Mouse (Mus musculus) ES-E14 (cell line): ENCODE results near the gene Fpr3. TPM values are rescaled to one million over a fixed set of nuclear protein-coding genes. Genes with fewer than 3 reads are reported as not detected.

Experiments
- DNase-seq: peaks from one replicate; pipeline ENCODE4 v3.0.0-alpha.2; 2013; ENCODE audit warnings: low read depth, low spot score
- H3K27ac ChIP-seq: 2 replicates; pipeline ENCODE4 v1.5.1; 2012; ENCODE audit warnings: low read depth, mild to moderate bottlenecking, low read length, moderate library complexity, mixed read lengths; ENCODE audit not compliant: poor library complexity, insufficient read depth, severe bottlenecking
- H3K36me3 ChIP-seq: 2 replicates; pipeline ENCODE4 v1.6.1; 2012; ENCODE audit warnings: mild to moderate bottlenecking, low read length, moderate library complexity, mixed read lengths; ENCODE audit not compliant: control insufficient read depth, poor library complexity, insufficient read depth, severe bottlenecking
- H3K4me1 ChIP-seq, 2 experiments: fragments of 150-350 bp in 1 of 2; sonication (generic) in 1 of 2; 2 replicates each; pipeline ENCODE4 v1.6.1; 2012; ENCODE audit warnings: low read length in 2 of 2, mild to moderate bottlenecking in 1 of 2, mixed read lengths in 1 of 2; ENCODE audit not compliant: control insufficient read depth in 2 of 2, insufficient read depth in 2 of 2, poor library complexity in 1 of 2
- H3K4me3 ChIP-seq, 2 experiments: fragments of 150-350 bp in 1 of 2; sonication (generic) in 1 of 2; 2 replicates each; pipeline ENCODE4 v1.5.1; 2012; ENCODE audit warnings: low read length in 2 of 2, low read depth in 1 of 2, mild to moderate bottlenecking in 1 of 2, mixed read lengths in 1 of 2; ENCODE audit not compliant: insufficient read depth in 1 of 2, poor library complexity in 1 of 2, severe bottlenecking in 1 of 2
- H3K9ac ChIP-seq: 2 replicates; pipeline ENCODE4 v1.6.1; 2012; ENCODE audit warnings: low read depth, mild to moderate bottlenecking, low read length, mixed read lengths; ENCODE audit not compliant: poor library complexity, insufficient read depth, severe bottlenecking
- H3K9me3 ChIP-seq: fragments of 150-350 bp; sonication (generic); 2 replicates; pipeline ENCODE4 v1.6.1; 2012; ENCODE audit warnings: low read depth, mild to moderate bottlenecking, low read length; ENCODE audit not compliant: control insufficient read depth, insufficient read depth
- CHD2 ChIP-seq: IDR thresholded peaks from 2 replicates; pipeline ENCODE4 v1.6.1; 2014; ENCODE audit warnings: mild to moderate bottlenecking, low read depth, low read length, inconsistent platforms
- HCFC1 ChIP-seq: IDR thresholded peaks from 2 replicates; pipeline ENCODE4 v1.6.1; 2012; ENCODE audit warnings: low read length, inconsistent platforms, borderline replicate concordance; ENCODE audit not compliant: insufficient read depth
- MAFK ChIP-seq: IDR thresholded peaks from 2 replicates; pipeline ENCODE4 v1.6.1; 2014; ENCODE audit warnings: mild to moderate bottlenecking, low read depth, low read length, inconsistent platforms; ENCODE audit not compliant: insufficient read depth
- ZC3H11A ChIP-seq: IDR thresholded peaks from 2 replicates; pipeline ENCODE4 v1.6.1; 2012; ENCODE audit warnings: low read depth, mild to moderate bottlenecking, inconsistent platforms, low read length, borderline replicate concordance
- ZNF384 ChIP-seq: IDR thresholded peaks from 2 replicates; pipeline ENCODE4 v1.6.1; 2012; ENCODE audit warnings: low read depth, low read length, inconsistent platforms
- in situ Hi-C, 2 experiments: fragments of 600-800 bp; cut with MboI; formaldehyde crosslinking; loops; one replicate each; pipeline ENCODE4 v1.15.1; 2025; ENCODE audit warnings: low sequenced_read_pairs in 2 of 2, inconsistent platforms in 1 of 2; ENCODE audit not compliant: unreplicated experiment in 2 of 2
- total RNA-seq: library from RNA; depleted of rRNA; stranded (reverse); fragments of 300-350 nt; gene quantifications from 2 replicates; pipeline ENCODE4 v1.2.3, GENCODE M21; 2012; rRNA removed

The Fpr3 gene
- total RNA-seq = not detected in 2 replicates

- no peaks in the 10 kb centered on the region for H3K36me3 ChIP-seq
- no peak within 1 kb of the TSS for H3K4me3 ChIP-seq
- no peak within 1 kb of the TSS for H3K9ac ChIP-seq
- H3K9me3 ChIP-seq = no peaks in the 10 kb centered on the region
- DNase-seq = no peak
- no peak within 1 kb of the TSS for H3K27ac ChIP-seq
- TF ChIP-seq MAFK (no peak), CHD2 (no peak), ZNF384 (no peak), HCFC1 (no peak), ZC3H11A (no peak)
- in situ Hi-C loops = loop anchor here in 1 of 2 experiments (10.0 kb wide), 1 partner anchor 113 kb away; no protein-coding TSS in a partner anchor
- H3K4me1 ChIP-seq = no peaks in the 10 kb centered on the region
Measured at GRCm38 (mm10) chr17:17887774-17888248, at the start of gene Fpr3, which contains the start of gene Fpr2. TSS of gene Fpr3 (plus strand) at chr17:17887852. TSS of gene Fpr2 (plus strand) at chr17:17887824.

GRCm38 (mm10) chr17:17837919-17838701, 49.5 kb upstream of the Fpr3 start:
- peak overlapping the region; percentile 73 to 85 for H3K4me3 ChIP-seq
- in situ Hi-C loops = no loop called here
- peaks cover 3% of the 10 kb centered on the region for H3K36me3 ChIP-seq
- DNase-seq = peak; percentile 97
- H3K9me3 ChIP-seq = no peaks in the 10 kb centered on the region
- TF ChIP-seq HCFC1 (peak; percentile 63; the same call in 1 of the 2 replicates), CHD2 (no peak), ZNF384 (no peak), ZC3H11A (no peak), MAFK (peak; percentile 82)
- peak overlapping the region; percentile 90 for H3K27ac ChIP-seq
- H3K4me1 ChIP-seq = peaks cover 0 to 9% of the 10 kb centered on the region in 2 experiments; a peak in 3 of 4 replicates
- peak overlapping the region; percentile 80 for H3K9ac ChIP-seq

GRCm38 (mm10) chr17:17839276-17839675, 48.4 kb upstream of the Fpr3 start:
- Histone ChIP-seq H3K4me1 (peaks cover 0 to 8% of the 10 kb centered on the region in 2 experiments; a peak in 3 of 4 replicates), H3K9me3 (no peaks in the 10 kb centered on the region), H3K9ac (no peak overlapping the region), H3K36me3 (peaks cover 3% of the 10 kb centered on the region; the same call in 1 of the 2 replicates), H3K27ac (no peak overlapping the region; the same call in 1 of the 2 replicates), H3K4me3 (peak overlapping the region in 1 of 2 experiments; percentile 73; a peak in 1 of 4 replicates)
- TF ChIP-seq ZC3H11A = no peak
- TF ChIP-seq ZNF384 = no peak
- in situ Hi-C loops = no loop called here
- no peak for DNase-seq

GRCm38 (mm10) chr17:17840796-17841195, 46.9 kb upstream of the Fpr3 start:
- no peak overlapping the region for H3K27ac ChIP-seq
- peaks cover 0 to 5% of the 10 kb centered on the region in 2 experiments; a peak in 2 of 4 replicates for H3K4me1 ChIP-seq
- H3K9ac ChIP-seq = no peak overlapping the region
- no peak overlapping the region for H3K4me3 ChIP-seq
- DNase-seq = no peak
- peaks cover 3% of the 10 kb centered on the region; the same call in 1 of the 2 replicates for H3K36me3 ChIP-seq
- no peaks in the 10 kb centered on the region for H3K9me3 ChIP-seq
- no peak for TF ChIP-seq CHD2
- no peak for TF ChIP-seq ZNF384
- in situ Hi-C loops = no loop called here
